Mouse (Mus musculus): ENCODE measurements around the gene Susd6.
"Not testable (repeated sequence)": the region's sequence is repeated elsewhere in the genome, so short reads cannot be mapped to it uniquely, and the experiment has no call there.

The Susd6 gene

GRCm38 (mm10) chr12:80785005-80785404, 5.3 kb upstream of the Susd6 start:
- no peak for DNase-seq (ENCODE audit: low read depth, low spot score)

- DNase-seq (ENCODE audit: low read depth, low spot score): no peak
These were observed 4.7 kb upstream of the Susd6 start for GRCm38 (mm10) chr12:80785597-80785996.

GRCm38 (mm10) chr12:80786591-80786990, 3.7 kb upstream of the Susd6 start:
- no peak for DNase-seq (ENCODE audit: low read depth, low spot score)

- DNase-seq (ENCODE audit: low read depth, low spot score): no peak
These were observed 2.7 kb upstream of the Susd6 start for GRCm38 (mm10) chr12:80787604-80788003.

- DNase-seq (ENCODE audit: low read depth, low spot score): no peak
These were observed 2.1 kb upstream of the Susd6 start for GRCm38 (mm10) chr12:80788188-80788587.

- DNase-seq (ENCODE audit: low read depth, low spot score): not testable (repeated sequence)
These were observed 1.0 kb upstream of the Susd6 start for GRCm38 (mm10) chr12:80789276-80789675.

GRCm38 (mm10) chr12:80790700-80791570, 625 bp downstream of the Susd6 start:
- DNase-seq (ENCODE audit: low read depth, low spot score): peak; percentile 82

- DNase-seq (ENCODE audit: low read depth, low spot score): peak; percentile 51
These were observed 1.5 kb downstream of the Susd6 start for GRCm38 (mm10) chr12:80791571-80792444.

- peak; percentile 88 for DNase-seq (ENCODE audit: low read depth, low spot score)
These were observed 2.6 kb downstream of the Susd6 start for GRCm38 (mm10) chr12:80792867-80793266.

GRCm38 (mm10) chr12:80793535-80793934, 3.2 kb downstream of the Susd6 start:
- DNase-seq (ENCODE audit: low read depth, low spot score): no peak

- no peak for DNase-seq (ENCODE audit: low read depth, low spot score)
These were observed 4.2 kb downstream of the Susd6 start for GRCm38 (mm10) chr12:80794522-80794921.

- peak; percentile 63 for DNase-seq (ENCODE audit: low read depth, low spot score)
These were observed 4.8 kb downstream of the Susd6 start for GRCm38 (mm10) chr12:80794935-80795785.

GRCm38 (mm10) chr12:80798271-80798670, 8.0 kb downstream of the Susd6 start:
- DNase-seq (ENCODE audit: low read depth, low spot score): no peak

GRCm38 (mm10) chr12:80800156-80800555, 9.8 kb downstream of the Susd6 start:
- DNase-seq (ENCODE audit: low read depth, low spot score): no peak

- peak; percentile 49 for DNase-seq (ENCODE audit: low read depth, low spot score)
These were observed 11.1 kb downstream of the Susd6 start for GRCm38 (mm10) chr12:80801443-80801842.

GRCm38 (mm10) chr12:80803924-80804323, 13.6 kb downstream of the Susd6 start:
- no peak for DNase-seq (ENCODE audit: low read depth, low spot score)

GRCm38 (mm10) chr12:80804861-80805428, 14.6 kb downstream of the Susd6 start:
- DNase-seq (ENCODE audit: low read depth, low spot score): no peak

- DNase-seq (ENCODE audit: low read depth, low spot score): no peak
These were observed 17.3 kb downstream of the Susd6 start for GRCm38 (mm10) chr12:80807451-80808085.

- DNase-seq (ENCODE audit: low read depth, low spot score): peak; percentile 19
These were observed 19.7 kb downstream of the Susd6 start for GRCm38 (mm10) chr12:80810005-80810404.

GRCm38 (mm10) chr12:80811646-80812509, 21.6 kb downstream of the Susd6 start:
- DNase-seq (ENCODE audit: low read depth, low spot score): no peak
